In genomic region chr3:30544305-30544704, GRCm38 (mm10) we compare ENCODE assay signal across 29 mouse cellular contexts. TPM values are rescaled to one million over a fixed set of nuclear protein-coding genes. Genes with fewer than 3 reads are reported as not detected.
DNase-seq lines count a peak whose midpoint lies in the region; ATAC-seq and TF ChIP-seq lines count a peak whose summit lies in the region.
"Had no signal": no experiment of that assay in that cellular context is flagged by ENCODE, and none has a peak within 500 bp of the region (broad histone marks: within the 10 kb centered on the region; RNA-seq: fewer than 3 reads in every experiment).

No protein-coding gene starts in this region.

- peaks cover 10% of the 10 kb centered on the region for H3K4me1 ChIP-seq in heart, adult 2 months (ENCODE audit: control insufficient read depth, insufficient read depth, low read length)
- H3K4me1 ChIP-seq in heart, embryonic 10.5 days, result peaks cover 16% of the 10 kb centered on the region
- no peaks in the 10 kb centered on the region; the same call in 1 of the 2 replicates for H3K4me1 ChIP-seq in lung, postnatal 0 days (ENCODE audit: insufficient read depth, low read depth, low read length)
- H3K4me1 ChIP-seq: forebrain, embryonic 13.5 days; midbrain, embryonic 13.5 days had no signal

- H3K27me3 ChIP-seq in heart, adult 2 months (ENCODE audit: control insufficient read depth, insufficient read depth, low read length), result no peaks in the 10 kb centered on the region
- no peaks in the 10 kb centered on the region for H3K27me3 ChIP-seq in heart, embryonic 10.5 days (ENCODE audit: insufficient read depth, poor library complexity, severe bottlenecking)
- H3K27me3 ChIP-seq in lung, postnatal 0 days (replicated peaks; ENCODE audit: insufficient read depth, low read length), result no peaks in the 10 kb centered on the region
- H3K27me3 ChIP-seq: CH12.LX; forebrain, embryonic 13.5 days; hindbrain, embryonic 15.5 days; limb, embryonic 15.5 days; midbrain, embryonic 13.5 days had no signal

- no peak overlapping the region for H3K9ac ChIP-seq in heart, adult 2 months (ENCODE audit: low read depth, low read length)
- H3K9ac ChIP-seq in lung, postnatal 0 days (replicated peaks; ENCODE audit: low read depth), result no peak overlapping the region
- H3K9ac ChIP-seq: forebrain, embryonic 13.5 days; hindbrain, embryonic 15.5 days; limb, embryonic 15.5 days; liver, embryonic 14.5 days; midbrain, embryonic 13.5 days had no signal

- peak; percentile 45 for ATAC-seq in lung, postnatal 0 days
- ATAC-seq: activated CD4-positive, CD25-positive, alpha-beta regulatory T cell, adult 4 months; forebrain, embryonic 13.5 days; midbrain, embryonic 13.5 days had no signal

- no peaks in the 10 kb centered on the region; the same call in 1 of the 2 replicates for H3K36me3 ChIP-seq in heart, adult 2 months (ENCODE audit: control insufficient read depth, insufficient read depth, low read length)
- no peaks in the 10 kb centered on the region for H3K36me3 ChIP-seq in heart, embryonic 10.5 days
- H3K36me3 ChIP-seq in lung, postnatal 0 days (ENCODE audit: insufficient read depth, low read length), result no peaks in the 10 kb centered on the region
- H3K36me3 ChIP-seq: G1E; hindbrain, embryonic 15.5 days; limb, embryonic 15.5 days; midbrain, embryonic 13.5 days had no signal

- no peak for TF ChIP-seq CTCF in heart, adult 2 months (IDR thresholded peaks at IDR 0.05)
- no peak for TF ChIP-seq CTCF in lung, postnatal 0 days (IDR thresholded peaks at IDR 0.05)

- H3K9me3 ChIP-seq in heart, embryonic 10.5 days, result no peaks in the 10 kb centered on the region
- no peaks in the 10 kb centered on the region for H3K9me3 ChIP-seq in lung, postnatal 0 days (ENCODE audit: low read length)
- H3K9me3 ChIP-seq: forebrain, embryonic 13.5 days; G1E; hindbrain, embryonic 15.5 days; limb, embryonic 15.5 days; midbrain, embryonic 13.5 days had no signal

- TF ChIP-seq EP300 in heart, adult 2 months (IDR thresholded peaks at IDR 0.05; ENCODE audit: insufficient read depth, low read depth, low read length), result no peak
- TF ChIP-seq EP300 in lung, postnatal 0 days (IDR thresholded peaks at IDR 0.05), result no peak

- H3K4me3 ChIP-seq in heart, adult 2 months, result no peak overlapping the region
- H3K4me3 ChIP-seq in heart, embryonic 10.5 days, result no peak overlapping the region
- no peak overlapping the region for H3K4me3 ChIP-seq in lung, postnatal 0 days (ENCODE audit: low read depth, low read length)
- H3K4me3 ChIP-seq: forebrain, embryonic 13.5 days; hindbrain, embryonic 15.5 days; limb, embryonic 15.5 days; midbrain, embryonic 13.5 days had no signal

- H3K27ac ChIP-seq in heart, adult 2 months, result no peak overlapping the region
- no peak overlapping the region for H3K27ac ChIP-seq in heart, embryonic 10.5 days
- no peak overlapping the region for H3K27ac ChIP-seq in lung, postnatal 0 days (ENCODE audit: low read length)
- H3K27ac ChIP-seq: forebrain, embryonic 13.5 days; hindbrain, embryonic 15.5 days; kidney, postnatal 0 days; limb, embryonic 15.5 days; liver, embryonic 14.5 days; midbrain, embryonic 13.5 days had no signal

- TF ChIP-seq POLR2A in heart, adult 2 months (IDR thresholded peaks at IDR 0.05; ENCODE audit: insufficient read depth, low read depth, low read length), result no peak

- intact Hi-C loops in heart, adult 2 months (cut with DNase I), result loop anchor here (10.0 kb wide), 1 partner anchor 790 kb away; no protein-coding TSS in a partner anchor
- intact Hi-C loops in heart, postnatal 14 days (cut with DNase I), result no loop called here

- no peak overlapping the region for H3K4me2 ChIP-seq in lung, postnatal 0 days (replicated peaks; ENCODE audit: low read depth, low read length)
- H3K4me2 ChIP-seq: forebrain, embryonic 13.5 days; hindbrain, embryonic 15.5 days; limb, embryonic 15.5 days; midbrain, embryonic 13.5 days had no signal

- H3K79me2 ChIP-seq in heart, adult 2 months (replicated peaks; ENCODE audit: control insufficient read depth, insufficient read depth, low read length), result no peaks in the 10 kb centered on the region

- peak; percentile 36 to 39 for DNase-seq in heart, adult 2 months
- DNase-seq in heart, embryonic 10.5 days (ENCODE audit: low spot score), result no peak
- peak; percentile 14 for DNase-seq in lung, postnatal 0 days (ENCODE audit: low spot score)
- DNase-seq in lung, postnatal 36 days, result no peak
- peak; percentile 36 to 48 for DNase-seq in heart, postnatal 14 days
- DNase-seq in thymus, adult 18-20 months, result no peak
- no peak for DNase-seq in urinary bladder, adult 2 months (ENCODE audit: low spot score)
- DNase-seq: adrenal gland, postnatal 10 days; B cell, adult 2 months; cerebellum, adult 8-10 months; kidney, adult 2 months; layer of hippocampus, adult 9-11 months; thymus, postnatal 14 days had no signal

- WGBS in heart, adult 2 months, result 50% methylated on average over 5 of the region's 5 CpGs
- WGBS in heart, embryonic 10.5 days, result 44% methylated on average over 5 of the region's 5 CpGs
- 42% methylated on average over 5 of the region's 5 CpGs for WGBS in lung, postnatal 0 days

RNA-seq across cellular contexts. Expression of gene Mecom, which starts 3.5 kb away (rescaled TPM):
- 10 to 100 TPM; 12.5 to 18.6 TPM for total RNA-seq in heart, adult 2 months (2021)
- 5.2 and 11.9 TPM in 2 replicates for polyA plus RNA-seq in heart, adult 2 months (2012; rRNA removed)
- polyA plus RNA-seq in heart, embryonic 10.5 days (2016; fragmentation: Nextera tagmentation; extraction: Ambion mirVana), result 28.4 and 40.3 TPM in 2 replicates
- 22.4 and 29.5 TPM in 2 replicates for polyA plus RNA-seq in lung, postnatal 0 days (2015; fragmentation: Nextera tagmentation; extraction: Ambion mirVana)
- 10 to 100 TPM; 21.8 to 28.1 TPM for total RNA-seq in heart, postnatal 14 days (2021)
- 48.8 and 53.3 TPM in 2 replicates for polyA plus RNA-seq in urinary bladder, adult 2 months (2012; rRNA removed)
- total RNA-seq: CH12.LX; monocyte, adult 5-6 weeks; neutrophil, adult 5-6 weeks had no signal
- polyA plus RNA-seq: activated CD4-positive, CD25-positive, alpha-beta regulatory T cell, adult 4 months; G1E had no signal

RNA-seq across cellular contexts. Expression of gene Actrt3, which starts 55.4 kb away (rescaled TPM):
- total RNA-seq in heart, adult 2 months (2021), result not detected
- not detected in 2 replicates for polyA plus RNA-seq in heart, adult 2 months (2012; rRNA removed)
- polyA plus RNA-seq in heart, embryonic 10.5 days (2016; fragmentation: Nextera tagmentation; extraction: Ambion mirVana), result 0.07 TPM in 1 of 2 replicates, not detected in the other
- not detected in 2 replicates for polyA plus RNA-seq in lung, postnatal 0 days (2015; fragmentation: Nextera tagmentation; extraction: Ambion mirVana)
- total RNA-seq in heart, postnatal 14 days (2021), result not detected
- polyA plus RNA-seq in urinary bladder, adult 2 months (2012; rRNA removed), result not detected in 2 replicates
- total RNA-seq: adrenal gland, postnatal 10 days; gastrocnemius, adult 8-10 months; granulocyte monocyte progenitor cell, adult 5-6 weeks; hematopoietic stem cell, adult 5-6 weeks; megakaryocyte progenitor cell, adult 5-6 weeks; monocyte, adult 5-6 weeks; neutrophil, adult 5-6 weeks had no signal
- polyA plus RNA-seq: embryonic facial prominence, embryonic 14.5 days; G1E; kidney, postnatal 0 days; limb, embryonic 15.5 days; liver, embryonic 14.5 days had no signal

RNA-seq across cellular contexts. Expression of gene Mynn, which starts 57.6 kb away (rescaled TPM):
- 10 to 100 TPM; 13.2 to 13.4 TPM for total RNA-seq in heart, adult 2 months (2021)
- 7.3 and 10.0 TPM in 2 replicates for polyA plus RNA-seq in heart, adult 2 months (2012; rRNA removed)
- polyA plus RNA-seq in heart, embryonic 10.5 days (2016; fragmentation: Nextera tagmentation; extraction: Ambion mirVana), result 24.9 and 25.6 TPM in 2 replicates
- polyA plus RNA-seq in lung, postnatal 0 days (2015; fragmentation: Nextera tagmentation; extraction: Ambion mirVana), result 17.0 and 19.9 TPM in 2 replicates
- 10 to 100 TPM; 13.9 to 18.4 TPM for total RNA-seq in heart, postnatal 14 days (2021)
- 18.3 and 22.5 TPM in 2 replicates for polyA plus RNA-seq in urinary bladder, adult 2 months (2012; rRNA removed)

Comparison
In these comparisons a context has a peak if more than half of its experiments do, and no peak if none do; other contexts are left out.
1. DNase-seq: peak in heart, adult 2 months (2 of 2), lung, postnatal 0 days (single experiment) and heart, postnatal 14 days (2 of 2); none in heart, embryonic 10.5 days (single experiment), lung, postnatal 36 days (single experiment), thymus, adult 18-20 months (0 of 2) and urinary bladder, adult 2 months (single experiment).